ENCODE assay signal across 15 mouse cellular contexts in the genomic region with DNA sequence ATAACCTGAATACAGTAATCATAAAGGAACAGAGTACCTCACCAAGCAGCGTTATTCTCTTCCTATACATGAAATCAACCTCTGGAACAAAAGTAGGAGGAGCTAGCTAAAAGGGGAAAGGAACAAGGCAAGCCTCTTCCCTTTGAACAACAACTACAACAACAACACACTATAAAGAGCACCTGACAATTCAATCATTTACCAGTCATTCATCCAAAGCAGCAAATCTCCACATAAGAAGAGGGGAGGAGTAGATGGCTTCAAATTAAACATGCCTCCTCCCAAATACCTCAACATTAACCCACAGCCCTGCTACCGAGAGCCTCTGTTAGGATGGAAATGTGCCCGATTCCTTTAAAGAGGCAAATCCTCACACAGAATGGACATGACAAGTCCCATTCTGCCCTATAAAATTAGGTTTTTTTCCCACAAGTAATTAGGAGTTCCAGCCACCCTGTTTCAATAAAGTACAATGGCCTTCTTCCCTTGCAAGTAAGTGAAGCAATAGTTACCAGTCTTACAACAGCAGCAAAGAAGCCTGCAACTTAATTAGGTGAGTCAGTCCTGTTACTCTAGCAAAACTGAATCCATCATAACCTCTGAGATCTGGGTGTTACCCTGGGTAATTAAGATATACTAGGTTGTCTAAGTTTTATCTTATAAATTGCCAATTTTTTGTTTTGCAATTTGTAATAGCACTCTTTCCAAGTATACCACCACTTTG. TPM values are rescaled to one million over a fixed set of nuclear protein-coding genes. Genes with fewer than 3 reads are reported as not detected.
DNase-seq lines count a peak whose midpoint lies in the region; ATAC-seq and TF ChIP-seq lines count a peak whose summit lies in the region.
"Had no signal": no experiment of that assay in that cellular context is flagged by ENCODE, and none has a peak within 500 bp of the region (broad histone marks: within the 10 kb centered on the region; RNA-seq: fewer than 3 reads in every experiment).

No protein-coding gene starts in this region.

- TF ChIP-seq CTCF in cerebellum, adult 2 months (IDR thresholded peaks at IDR 0.05; ENCODE audit: borderline replicate concordance, insufficient read depth, low read depth, low read length), result no peak

- no peak overlapping the region for H3K27ac ChIP-seq in kidney, embryonic 14.5 days (ENCODE audit: low read depth, low read length)
- H3K27ac ChIP-seq in forebrain, embryonic 13.5 days, result no peak overlapping the region; the same call in 1 of the 2 replicates
- no peak overlapping the region for H3K27ac ChIP-seq in cerebellum, adult 2 months (ENCODE audit: insufficient read depth, low read length)
- H3K27ac ChIP-seq: hindbrain, postnatal 0 days; liver, embryonic 13.5 days; midbrain, embryonic 10.5 days had no signal

- WGBS in kidney, embryonic 14.5 days, result 57% methylated on average over 3 of the region's 3 CpGs
- 18% methylated on average over 3 of the region's 3 CpGs for WGBS in forebrain, embryonic 13.5 days
- 59% methylated on average over 3 of the region's 3 CpGs for WGBS in cerebellum, adult 2 months

- no peak for TF ChIP-seq POLR2A in cerebellum, adult 2 months (IDR thresholded peaks at IDR 0.05; ENCODE audit: borderline replicate concordance, insufficient read depth, low read length)

- no peak for DNase-seq in kidney, adult 18-20 months
- peak; percentile 60 for DNase-seq in NIH3T3 (ENCODE audit: low read depth)
- DNase-seq in c-Kit-positive CD71-positive TER-119-positive erythroid progenitor cells, embryonic 14.5 days (ENCODE audit: low spot score), result no peak
- no peak for DNase-seq in layer of hippocampus, postnatal 25 days (ENCODE audit: extremely low spot score in 1 of 2, low spot score in 1 of 2)
- DNase-seq in cerebellum, adult 2 months, result no peak
- DNase-seq: adrenal gland, adult 8-10 months; cerebellum, adult 9-10 months; heart, postnatal 10 days; liver, embryonic 13.5 days; thymus, postnatal 4 days had no signal

- no peak overlapping the region for H3K4me2 ChIP-seq in kidney, embryonic 14.5 days (replicated peaks; ENCODE audit: low read depth, low read length)
- no peak overlapping the region for H3K4me2 ChIP-seq in forebrain, embryonic 13.5 days
- H3K4me2 ChIP-seq: liver, embryonic 13.5 days had no signal

- peak; percentile 20; the same call in 1 of the 2 replicates for ATAC-seq in kidney, embryonic 14.5 days (ENCODE audit: low FRiP score, low TSS enrichment)
- peak; percentile 72 for ATAC-seq in forebrain, embryonic 13.5 days
- ATAC-seq in megakaryocyte progenitor cell, adult 5-6 weeks (replicated peaks; ENCODE audit: poor library complexity), result peak; percentile 60
- ATAC-seq: hindbrain, postnatal 0 days had no signal

- H3K9me3 ChIP-seq in kidney, embryonic 14.5 days (ENCODE audit: control insufficient read depth, low read length), result no peaks in the 10 kb centered on the region
- H3K9me3 ChIP-seq in forebrain, embryonic 13.5 days (replicated peaks), result no peaks in the 10 kb centered on the region
- H3K9me3 ChIP-seq: liver, embryonic 13.5 days; midbrain, embryonic 10.5 days had no signal

- H3K4me3 ChIP-seq in kidney, embryonic 14.5 days (ENCODE audit: low read length), result no peak overlapping the region
- no peak overlapping the region for H3K4me3 ChIP-seq in forebrain, embryonic 13.5 days
- H3K4me3 ChIP-seq in cerebellum, adult 2 months (replicated peaks; ENCODE audit: insufficient read depth, low read depth, low read length), result no peak overlapping the region
- H3K4me3 ChIP-seq: liver, embryonic 13.5 days; midbrain, embryonic 10.5 days had no signal

- H3K36me3 ChIP-seq in kidney, embryonic 14.5 days (ENCODE audit: control insufficient read depth, insufficient read depth, low read length), result peaks cover 11% of the 10 kb centered on the region; the same call in 1 of the 2 replicates
- H3K36me3 ChIP-seq in forebrain, embryonic 13.5 days (ENCODE audit: poor library complexity, severe bottlenecking), result peaks cover 19% of the 10 kb centered on the region; the same call in 1 of the 2 replicates
- H3K36me3 ChIP-seq: liver, embryonic 13.5 days had no signal

- no peaks in the 10 kb centered on the region for H3K27me3 ChIP-seq in kidney, embryonic 14.5 days (ENCODE audit: control insufficient read depth, insufficient read depth, low read length)
- H3K27me3 ChIP-seq in forebrain, embryonic 13.5 days, result no peaks in the 10 kb centered on the region
- H3K27me3 ChIP-seq in cerebellum, adult 2 months (ENCODE audit: control insufficient read depth, insufficient read depth, low read length), result no peaks in the 10 kb centered on the region
- H3K27me3 ChIP-seq: liver, embryonic 13.5 days had no signal

- H3K4me1 ChIP-seq in kidney, embryonic 14.5 days (ENCODE audit: control insufficient read depth, insufficient read depth, low read length), result 0 out of 2 replicates have a peak, but pooled peaks cover 3% of the 10 kb centered on the region
- peaks cover 32% of the 10 kb centered on the region for H3K4me1 ChIP-seq in forebrain, embryonic 13.5 days
- no peaks in the 10 kb centered on the region for H3K4me1 ChIP-seq in cerebellum, adult 2 months (ENCODE audit: control insufficient read depth, insufficient read depth, low read length)

- H3K9ac ChIP-seq in kidney, embryonic 14.5 days (ENCODE audit: low read depth, low read length), result no peak overlapping the region
- no peak overlapping the region for H3K9ac ChIP-seq in forebrain, embryonic 13.5 days
- H3K9ac ChIP-seq: liver, embryonic 13.5 days had no signal

RNA-seq across cellular contexts. Expression of a gene that starts 32.4 kb away (rescaled TPM):
- polyA plus RNA-seq in kidney, embryonic 14.5 days (2014; fragmentation: Nextera tagmentation; extraction: Ambion mirVana), result 44.8 and 64.0 TPM in 2 replicates
- 181 and 194 TPM in 2 replicates for polyA plus RNA-seq in forebrain, embryonic 13.5 days (2015; fragmentation: Nextera tagmentation; extraction: Ambion mirVana)
- 9.0 and 13.4 TPM in 2 replicates for total RNA-seq in megakaryocyte progenitor cell, adult 5-6 weeks (2015)
- total RNA-seq in megakaryocyte progenitor cell, adult 5-6 weeks (2017), result 11.0 and 12.7 TPM in 2 replicates
- total RNA-seq in layer of hippocampus, postnatal 25 days (2021), result 10 to 100 TPM; 32.5 to 33.9 TPM
- polyA plus RNA-seq in cerebellum, adult 2 months (2012; rRNA removed), result 16.8 and 17.6 TPM in 2 replicates

Comparison
In these comparisons a context has a peak if more than half of its experiments do, and no peak if none do; other contexts are left out.
1. ATAC-seq: peak in every context shown above with its lines; median percentile 72 in forebrain, embryonic 13.5 days; 60 in megakaryocyte progenitor cell, adult 5-6 weeks; 20 in kidney, embryonic 14.5 days.